Mouse (Mus musculus) testis, adult 2 months (tissue): Measurements from ENCODE around the gene Galr3.

ENCODE experiments used
- CTCF ChIP-seq: fragments of 200-500 bp; IDR thresholded peaks from 2 replicates; pipeline ENCODE4 v1.5.1; 2012; ENCODE audit warnings: low read depth, mild to moderate bottlenecking, inconsistent platforms, low read length, moderate library complexity; ENCODE audit not compliant: control insufficient read depth, insufficient read depth, insufficient replicate concordance
- POLR2A ChIP-seq: fragments of 200-500 bp; IDR thresholded peaks from 2 replicates; pipeline ENCODE4 v1.6.1; 2012; ENCODE audit warnings: low read depth, mild to moderate bottlenecking, inconsistent platforms, low read length, moderate library complexity; ENCODE audit not compliant: control insufficient read depth

- TF ChIP-seq CTCF (no peak), POLR2A (no peak)
These were observed 3.4 kb upstream of the Galr3 start for GRCm38 (mm10) chr15:79038331-79038730.
